Mouse (Mus musculus): Measurements from ENCODE around the gene Notch4. TPM values are rescaled to one million over a fixed set of nuclear protein-coding genes. Genes with fewer than 3 reads are reported as not detected.
"Not testable (repeated sequence)": the region's sequence is repeated elsewhere in the genome, so short reads cannot be mapped to it uniquely, and the experiment has no call there.

Gene Notch4
- 10 to 100 TPM; 29.2 to 39.3 TPM for total RNA-seq (2021)

DNA sequence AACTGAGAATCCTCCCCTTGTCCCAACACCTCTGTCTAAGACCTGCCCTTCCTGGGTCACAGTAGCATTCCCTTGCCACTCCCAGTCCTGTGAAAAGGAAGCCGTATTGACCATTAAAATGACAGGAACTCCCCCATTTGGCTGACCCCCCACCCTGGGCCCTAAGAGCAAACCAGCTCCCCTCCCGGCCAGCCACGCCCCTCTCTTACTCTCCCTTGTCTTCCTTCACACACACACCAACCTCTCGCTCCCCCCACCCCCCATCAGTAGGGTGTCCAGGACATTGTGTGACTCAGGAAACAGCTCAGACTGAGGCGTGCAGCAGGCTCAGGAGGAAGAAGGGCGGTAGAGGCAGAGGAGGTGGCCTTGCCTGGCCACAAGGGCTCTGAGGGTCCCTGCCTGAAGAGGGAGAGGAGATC lies at the start of gene Notch4:
Gene Notch4, plus strand, starts transcription at position 266 of the 419 bp plus-strand sequence.
- peak; percentile 56 for DNase-seq

DNA sequence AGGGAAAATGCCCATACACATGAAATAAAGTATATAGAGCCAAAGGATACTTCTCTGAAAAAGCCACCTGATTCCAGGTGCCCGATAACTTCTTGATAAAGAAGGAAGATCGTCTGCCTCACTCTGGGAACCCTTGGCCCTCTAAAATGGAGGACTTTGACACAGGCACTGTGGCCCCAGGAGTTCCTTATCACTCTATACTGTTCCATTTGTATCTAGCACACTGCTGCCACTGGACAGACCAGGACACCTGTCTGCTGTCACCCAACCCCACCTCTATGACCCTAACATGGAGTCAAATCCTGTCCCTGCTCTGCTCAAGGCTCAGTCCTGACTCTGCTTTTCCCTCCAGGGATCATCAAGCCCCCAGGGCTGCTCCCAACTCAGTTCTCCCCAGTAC lies 47.6 kb upstream of the Notch4 start:
- no peak for DNase-seq

DNA sequence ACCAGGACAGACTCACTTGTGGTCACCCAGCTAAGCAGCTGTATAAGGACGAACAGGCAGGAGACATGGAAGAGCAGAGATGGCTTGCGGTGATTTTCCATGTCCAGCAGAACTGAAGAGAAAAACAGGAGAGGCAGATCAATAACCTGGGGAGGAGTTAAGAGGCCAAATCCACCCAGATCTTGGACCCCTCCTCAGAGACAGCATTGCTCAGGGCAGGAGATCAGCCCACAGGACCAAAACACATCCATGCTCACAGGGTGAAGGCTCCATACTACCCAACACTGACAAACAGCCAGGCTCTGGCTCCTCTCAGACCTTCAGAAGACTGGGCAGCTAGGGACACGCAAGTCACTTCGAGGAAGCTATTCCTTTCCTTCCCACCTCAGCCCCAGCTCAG lies 46.8 kb upstream of the Notch4 start, which contains the start of gene Btnl6:
Gene Btnl6, minus strand, starts transcription at position 101 of the 400 bp plus-strand sequence.
- no peak for DNase-seq

DNA sequence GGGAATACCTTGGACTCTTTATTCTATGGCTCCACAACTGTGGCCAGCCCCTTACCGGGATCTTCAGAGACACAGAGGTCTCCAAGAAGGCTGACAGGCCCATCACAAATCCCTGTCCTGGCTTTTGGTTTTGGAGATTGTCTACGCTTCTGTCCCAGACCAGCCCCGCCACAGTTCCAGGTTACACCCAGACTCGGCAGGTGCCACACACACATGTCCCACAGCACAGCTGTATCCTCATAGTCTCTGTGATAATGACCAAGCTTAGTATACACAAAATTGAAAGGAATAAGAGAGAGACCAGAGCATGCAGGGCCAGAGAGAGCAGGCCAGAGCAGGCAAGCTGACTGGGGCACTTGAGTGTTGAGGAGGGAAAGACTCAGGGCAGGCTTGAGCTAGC lies 46.3 kb upstream of the Notch4 start:
- no peak for DNase-seq

DNA sequence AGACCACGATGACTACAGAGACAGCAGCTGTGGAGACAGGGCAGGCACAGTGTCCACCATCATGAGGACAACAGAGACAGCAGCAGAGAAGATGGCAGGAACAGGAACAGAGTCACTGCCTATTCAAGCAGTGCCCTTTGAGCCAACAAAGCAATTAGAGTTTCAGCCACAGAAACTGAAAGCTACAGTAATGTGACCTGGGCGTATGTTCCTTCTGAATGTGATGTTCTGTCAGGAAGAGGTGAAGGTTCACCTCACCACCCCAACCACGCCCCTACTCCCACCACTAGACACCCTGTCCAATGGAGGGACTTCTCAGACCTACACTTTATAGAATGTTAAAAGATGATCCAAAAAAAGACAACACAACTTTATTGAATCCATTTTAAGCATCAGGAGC lies 45.5 kb upstream of the Notch4 start:
- DNase-seq: not testable (repeated sequence)

DNA sequence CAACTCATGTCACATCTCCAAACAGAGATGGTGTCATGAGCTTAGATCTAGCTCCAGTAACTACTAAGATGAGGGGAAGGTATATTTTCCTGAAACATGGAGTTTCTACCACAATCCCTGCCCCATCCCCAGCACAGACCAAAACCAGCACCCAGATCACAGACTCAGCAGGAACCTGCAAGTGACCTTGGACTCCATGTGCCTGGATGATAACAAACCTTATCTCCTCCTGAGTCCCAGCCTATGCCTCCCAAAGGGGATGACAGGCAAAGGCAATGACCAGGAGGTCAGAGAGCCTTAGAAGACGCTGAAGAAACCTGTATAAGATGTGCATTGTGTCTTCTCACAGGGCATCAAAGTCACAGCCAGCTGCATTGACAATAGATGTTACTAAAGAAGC lies 45.1 kb upstream of the Notch4 start:
- DNase-seq: no peak

DNA sequence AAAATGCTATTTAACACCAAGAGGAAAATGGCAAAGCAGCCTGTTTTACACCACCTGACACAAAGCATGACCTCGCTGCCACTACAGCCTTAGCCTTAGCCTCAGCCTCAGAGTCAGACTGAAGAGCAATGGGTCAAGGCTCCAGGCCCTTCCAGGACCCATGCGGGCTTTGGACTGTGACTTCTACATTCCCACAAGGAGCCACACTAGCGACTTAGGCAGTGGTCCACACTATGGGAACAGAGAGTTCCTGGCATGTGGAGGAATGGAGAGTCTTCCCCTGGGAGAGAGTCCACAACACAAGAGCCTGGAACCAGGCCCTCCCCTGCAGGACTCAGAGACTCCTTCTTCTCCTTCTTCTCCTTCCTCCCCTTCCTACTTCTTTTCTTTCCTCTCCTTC lies 31.4 kb upstream of the Notch4 start:
- DNase-seq: no peak

DNA sequence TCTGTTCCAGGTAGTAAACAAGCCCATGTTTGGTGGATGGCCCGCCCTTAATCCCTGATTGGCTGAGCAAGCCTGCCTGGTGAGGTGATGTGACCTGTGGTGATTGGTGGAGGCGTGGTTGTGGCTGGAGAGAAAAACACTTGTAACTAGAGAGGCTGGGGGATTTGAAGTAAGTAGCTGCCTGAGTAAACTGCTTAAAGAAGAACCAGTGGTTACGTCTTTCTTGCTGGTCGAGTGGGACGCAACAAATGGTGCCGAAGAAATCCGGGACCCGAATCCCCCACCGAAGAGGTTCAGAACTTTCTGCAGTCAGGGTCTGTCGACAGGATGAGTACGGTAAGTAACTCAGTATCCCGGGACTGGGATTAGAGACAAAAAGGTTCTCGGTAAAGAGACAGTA lies 20.5 kb upstream of the Notch4 start:
- not testable (repeated sequence) for DNase-seq

DNA sequence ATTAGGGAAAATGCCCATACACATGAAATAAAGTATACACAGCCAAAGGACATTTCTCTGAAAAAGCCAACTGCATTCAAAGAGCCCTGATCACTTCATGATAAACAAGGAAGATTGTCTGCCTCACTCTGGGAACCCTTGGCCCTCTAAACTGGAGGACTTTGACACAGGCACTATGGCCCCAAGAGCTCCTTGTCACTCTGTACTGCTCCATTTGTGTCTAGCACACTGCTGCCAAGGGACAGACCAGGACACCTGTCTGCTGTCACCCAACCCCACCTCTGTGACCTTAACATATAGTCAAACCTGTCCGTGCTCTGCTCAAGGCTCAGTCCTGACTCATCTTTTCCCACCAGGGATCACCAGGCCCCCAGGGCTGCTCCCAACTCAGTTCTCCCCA lies 17.3 kb upstream of the Notch4 start:
- DNase-seq: no peak

DNA sequence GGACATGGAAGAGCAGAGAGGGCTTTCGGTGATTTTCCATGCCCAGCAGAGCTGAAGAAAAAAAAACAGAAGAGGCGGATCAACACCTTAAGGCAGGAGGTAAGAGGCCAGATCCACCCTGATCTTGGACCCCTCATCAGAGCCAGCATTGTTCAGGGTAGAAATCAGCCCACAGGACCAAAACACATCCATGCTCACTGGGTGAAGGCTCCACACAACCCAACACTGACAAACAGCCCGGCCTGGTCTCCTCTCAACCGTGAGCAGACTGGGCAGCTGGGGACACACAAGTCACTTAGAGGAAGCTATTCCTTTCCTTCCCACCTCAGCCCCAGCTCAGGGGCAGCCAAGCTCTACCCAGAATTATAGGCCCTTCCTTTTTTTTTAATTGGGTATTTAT lies 16.5 kb upstream of the Notch4 start:
- DNase-seq: no peak

DNA sequence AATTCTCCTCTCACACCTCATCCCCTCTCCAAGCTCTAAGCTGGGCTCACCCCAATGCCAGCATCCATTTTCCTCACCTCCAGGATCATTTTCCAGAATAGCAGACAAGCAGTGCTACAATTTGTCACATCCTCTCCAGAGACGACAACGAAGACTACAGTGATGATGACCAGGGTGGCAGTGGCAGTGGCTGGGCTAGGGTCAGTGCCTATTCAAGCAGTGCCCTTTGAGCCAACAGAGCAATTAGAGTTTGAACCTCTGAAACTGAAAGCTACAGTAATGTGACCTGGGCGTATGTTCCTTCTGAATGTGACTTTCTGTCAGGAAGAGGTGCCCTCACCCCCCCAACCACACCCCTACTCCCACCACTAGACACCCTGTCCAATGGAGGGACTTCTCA lies 14.9 kb upstream of the Notch4 start:
- DNase-seq: no peak

DNA sequence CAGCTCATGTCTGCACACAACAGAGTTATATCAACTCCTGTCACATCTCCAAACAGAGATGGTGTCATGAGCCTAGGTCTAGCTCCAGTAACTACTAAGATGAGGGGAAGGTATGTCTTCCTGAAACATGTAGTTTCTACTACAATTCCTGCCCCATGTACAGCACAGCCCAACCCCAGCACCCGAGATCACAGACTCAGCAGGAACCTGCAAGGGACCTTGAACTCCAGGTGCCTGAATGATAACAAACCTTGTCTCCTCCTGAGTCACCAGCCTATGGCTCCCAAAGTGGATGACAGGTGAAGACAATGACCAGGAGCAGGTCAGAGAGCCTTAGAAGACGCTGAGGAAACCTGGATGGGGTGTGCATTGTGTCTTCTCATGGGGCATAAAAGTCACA lies 14.2 kb upstream of the Notch4 start:
- no peak for DNase-seq

DNA sequence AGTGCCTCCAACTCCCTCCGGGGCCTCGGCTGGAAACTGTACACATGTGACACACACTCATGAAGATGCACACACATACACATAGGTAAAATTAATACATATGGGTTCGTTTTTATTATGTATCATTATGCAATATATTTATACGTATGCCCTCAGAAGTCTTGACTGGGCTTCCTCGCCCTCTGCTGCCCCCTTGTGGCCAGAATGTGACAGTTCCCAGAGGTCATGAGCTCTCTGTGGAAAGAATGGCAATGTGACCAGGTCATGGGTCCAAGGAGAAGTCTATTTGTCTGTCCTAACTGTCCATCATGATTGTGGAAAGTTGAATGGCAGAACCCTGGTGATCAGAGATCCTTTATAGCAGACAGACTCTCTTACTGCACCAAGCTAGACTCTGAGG lies 8.6 kb upstream of the Notch4 start:
- DNase-seq: peak; percentile 88

DNA sequence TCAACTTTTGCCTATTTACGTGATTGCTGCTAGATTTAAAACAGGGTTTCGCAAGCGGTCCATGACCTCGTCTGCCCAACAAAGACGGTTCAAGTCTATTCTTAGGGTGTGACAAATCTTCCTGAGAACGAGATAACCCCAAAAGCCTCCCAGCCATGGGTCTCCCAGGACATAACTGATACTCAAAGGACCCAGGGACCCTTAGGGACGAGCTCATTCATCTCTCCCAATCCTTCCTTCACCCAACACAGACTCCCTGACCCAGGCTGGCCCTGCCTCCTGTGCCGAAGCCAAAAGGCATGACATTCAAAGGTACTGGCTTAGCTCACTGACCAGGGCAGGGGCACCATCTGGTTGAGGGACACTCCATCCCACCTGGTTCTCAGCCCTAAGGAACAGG lies 7.7 kb upstream of the Notch4 start:
- no peak for DNase-seq

DNA sequence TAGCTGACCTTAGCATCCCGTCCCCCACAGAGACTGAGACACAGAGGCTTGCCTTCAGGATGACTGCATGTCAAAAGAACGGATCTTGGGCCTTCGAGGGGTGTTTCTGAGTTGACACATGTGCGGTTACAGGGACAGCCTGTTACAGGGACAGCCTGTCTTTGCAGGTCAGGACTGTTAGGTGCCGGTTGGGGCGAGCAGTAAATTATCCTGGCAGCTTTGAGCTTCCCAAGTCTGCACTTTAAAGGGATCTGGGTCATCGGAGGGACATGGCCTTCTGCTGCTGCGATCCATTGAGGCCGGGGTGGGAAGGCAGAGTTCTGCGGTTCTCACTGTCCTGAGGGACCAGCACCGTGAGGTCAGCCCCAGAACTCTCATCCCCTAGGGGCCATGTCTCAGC lies 6.7 kb upstream of the Notch4 start:
- no peak for DNase-seq

DNA sequence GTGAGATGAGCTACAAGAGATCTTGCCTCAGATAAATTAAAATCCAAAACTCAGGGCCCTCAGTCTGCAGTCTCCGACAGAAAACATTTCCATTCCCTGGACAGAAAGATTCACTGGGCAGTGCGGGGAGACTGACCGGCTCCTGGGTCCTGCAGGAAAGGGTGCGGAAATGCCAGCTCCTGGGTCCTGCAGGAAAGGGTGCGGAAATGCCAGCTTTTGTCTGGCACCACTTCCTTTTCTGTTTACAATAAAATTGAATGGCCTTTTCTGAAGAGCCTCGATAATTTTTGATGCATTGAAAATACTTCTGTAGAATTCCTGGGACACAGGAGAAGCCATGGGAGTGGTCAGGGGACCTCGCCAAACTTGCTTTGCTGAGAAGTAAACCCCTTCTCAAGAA lies 5.0 kb upstream of the Notch4 start:
- no peak for DNase-seq

DNA sequence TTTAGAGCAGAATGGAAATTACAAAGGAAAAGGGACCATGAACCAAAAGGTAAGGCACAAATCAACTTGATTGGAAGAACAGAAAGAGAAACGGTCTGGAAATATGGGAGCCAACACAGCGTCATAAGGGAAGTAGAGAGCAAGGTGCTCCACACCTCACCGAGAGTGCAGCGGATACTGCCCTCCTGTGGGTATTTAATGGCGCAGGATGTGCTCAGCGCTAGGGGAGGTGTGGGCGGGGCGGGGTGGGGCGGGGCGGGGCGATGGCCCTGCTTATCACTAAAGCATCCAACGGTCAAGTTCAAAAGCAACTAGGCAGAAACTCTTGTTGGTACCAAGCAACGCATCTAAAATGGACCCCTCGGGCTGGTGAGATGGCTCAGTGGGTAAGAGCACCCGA lies 4.2 kb upstream of the Notch4 start:
- DNase-seq: no peak

DNA sequence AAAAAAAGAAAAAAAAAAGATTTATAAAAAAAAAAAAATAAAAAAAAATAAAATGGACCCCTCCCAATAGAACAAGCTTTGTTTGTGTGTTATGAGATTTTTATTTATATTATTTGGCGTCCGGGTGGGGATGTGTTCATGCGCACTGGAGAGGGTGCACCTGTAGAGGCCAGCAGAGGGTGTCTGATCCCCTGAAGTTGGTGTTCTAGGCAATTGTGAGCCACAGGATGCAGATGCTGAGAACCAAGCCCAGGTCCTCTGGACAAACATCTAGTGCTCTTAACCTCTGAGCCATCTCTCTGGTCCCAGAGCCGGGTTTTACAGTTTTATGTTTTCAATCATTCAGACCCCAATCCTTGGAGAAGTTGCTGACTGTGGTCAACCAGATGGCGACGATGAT lies 3.6 kb upstream of the Notch4 start:
- DNase-seq: no peak

DNA sequence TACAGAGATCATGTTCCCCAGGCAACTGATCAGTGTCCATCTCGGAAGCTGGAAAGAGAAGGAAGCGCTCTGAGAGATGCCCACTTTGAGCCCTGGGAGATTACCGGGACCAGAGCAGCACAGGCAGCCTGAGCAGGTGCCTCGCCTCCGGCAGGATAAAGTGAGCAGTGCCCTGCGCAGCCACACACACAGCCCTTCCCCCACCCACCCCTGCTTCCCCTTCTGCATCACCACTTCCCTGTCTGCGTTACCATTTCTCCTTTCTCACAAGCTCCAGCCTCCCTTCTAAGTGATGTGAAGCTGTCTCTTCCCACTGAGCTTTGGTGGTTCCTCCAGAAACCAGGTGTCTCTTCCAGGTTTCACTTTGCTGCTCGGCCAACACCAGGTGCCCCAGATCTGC lies 2.9 kb upstream of the Notch4 start:
- no peak for DNase-seq

DNA sequence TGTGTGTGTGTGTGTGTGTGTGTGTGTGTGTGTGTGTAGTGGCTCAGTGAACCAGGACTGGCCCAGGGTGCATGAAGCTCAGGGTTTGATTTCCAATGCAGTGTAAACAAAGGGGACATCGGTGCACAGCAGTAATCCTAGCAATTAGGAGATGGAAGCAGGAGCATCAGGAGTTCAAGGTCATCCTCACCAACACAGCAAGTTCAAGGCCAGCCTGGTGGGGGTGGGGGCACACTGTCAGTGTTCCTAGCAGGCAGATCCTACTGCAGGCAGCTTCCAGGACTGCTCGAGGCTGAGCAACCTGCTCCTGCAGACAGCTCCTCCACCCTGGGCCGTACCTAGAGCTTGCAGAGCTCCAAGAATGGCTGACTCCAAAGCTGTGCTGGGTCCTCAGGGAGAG lies 1.5 kb upstream of the Notch4 start:
- DNase-seq: no peak

DNA sequence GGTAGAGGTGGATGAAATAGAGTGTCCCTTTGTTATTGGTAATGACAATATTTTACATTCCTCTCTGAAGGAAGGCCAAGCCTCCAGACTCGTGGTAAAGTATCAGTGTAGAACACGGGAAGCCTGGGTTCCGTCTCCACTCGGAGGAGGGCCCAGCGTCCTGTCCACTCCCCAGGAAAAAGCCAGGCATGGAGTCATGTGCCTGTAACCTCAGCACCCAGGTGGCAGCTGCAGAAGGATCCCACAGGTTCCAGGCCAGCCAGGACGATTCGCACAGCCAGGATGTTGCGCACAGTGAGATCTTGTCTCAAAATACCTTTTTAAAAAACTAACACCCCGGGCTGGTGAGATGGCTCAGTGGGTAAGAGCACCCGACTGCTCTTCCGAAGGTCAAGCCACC lies 714 bp upstream of the Notch4 start:
- no peak for DNase-seq

DNA sequence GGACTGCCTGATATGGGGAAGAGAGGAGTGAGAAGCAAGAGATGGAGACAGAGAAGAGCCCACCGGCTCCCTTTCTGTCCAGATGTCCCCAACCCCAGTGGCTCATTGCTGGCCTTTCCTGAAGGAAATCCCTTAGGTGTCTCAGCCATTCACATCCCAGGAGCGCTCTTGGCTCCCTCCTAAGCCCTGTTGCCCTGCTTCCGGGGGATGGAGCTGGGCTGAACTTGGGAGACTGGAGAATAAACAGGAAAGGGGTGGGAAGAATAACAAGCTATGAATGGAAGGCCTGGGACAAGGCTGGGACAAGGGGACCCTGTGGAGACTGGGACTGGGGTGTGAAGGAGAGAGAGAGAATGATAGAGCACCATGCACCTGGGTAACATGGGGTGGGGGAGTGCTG lies 728 bp downstream of the Notch4 start:
- DNase-seq: peak; percentile 58

DNA sequence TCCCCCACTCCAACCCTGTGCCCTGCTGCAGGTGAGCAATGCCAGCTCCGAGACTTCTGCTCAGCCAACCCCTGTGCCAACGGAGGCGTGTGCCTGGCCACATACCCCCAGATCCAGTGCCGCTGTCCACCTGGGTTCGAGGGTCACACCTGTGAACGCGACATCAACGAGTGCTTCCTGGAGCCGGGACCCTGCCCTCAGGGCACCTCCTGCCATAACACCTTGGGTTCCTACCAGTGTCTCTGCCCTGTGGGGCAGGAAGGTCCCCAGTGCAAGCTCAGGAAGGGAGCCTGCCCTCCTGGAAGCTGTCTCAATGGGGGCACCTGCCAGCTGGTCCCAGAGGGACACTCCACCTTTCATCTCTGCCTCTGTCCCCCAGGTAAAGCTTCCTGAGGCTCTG lies 3.2 kb downstream of the Notch4 start:
- no peak for DNase-seq

DNA sequence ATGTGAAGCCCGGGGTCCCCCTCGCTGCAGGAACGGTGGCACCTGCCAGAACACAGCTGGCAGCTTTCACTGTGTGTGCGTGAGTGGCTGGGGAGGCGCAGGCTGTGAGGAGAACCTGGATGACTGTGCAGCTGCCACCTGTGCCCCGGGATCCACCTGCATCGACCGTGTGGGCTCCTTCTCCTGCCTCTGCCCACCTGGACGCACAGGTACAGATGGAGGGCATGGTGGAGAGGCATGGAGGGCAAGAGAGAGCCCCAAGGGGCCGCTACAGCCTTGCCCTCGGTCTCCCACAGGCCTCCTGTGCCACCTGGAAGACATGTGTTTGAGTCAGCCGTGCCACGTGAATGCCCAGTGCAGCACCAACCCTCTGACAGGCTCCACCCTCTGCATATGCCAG lies 4.4 kb downstream of the Notch4 start:
- DNase-seq: no peak

DNA sequence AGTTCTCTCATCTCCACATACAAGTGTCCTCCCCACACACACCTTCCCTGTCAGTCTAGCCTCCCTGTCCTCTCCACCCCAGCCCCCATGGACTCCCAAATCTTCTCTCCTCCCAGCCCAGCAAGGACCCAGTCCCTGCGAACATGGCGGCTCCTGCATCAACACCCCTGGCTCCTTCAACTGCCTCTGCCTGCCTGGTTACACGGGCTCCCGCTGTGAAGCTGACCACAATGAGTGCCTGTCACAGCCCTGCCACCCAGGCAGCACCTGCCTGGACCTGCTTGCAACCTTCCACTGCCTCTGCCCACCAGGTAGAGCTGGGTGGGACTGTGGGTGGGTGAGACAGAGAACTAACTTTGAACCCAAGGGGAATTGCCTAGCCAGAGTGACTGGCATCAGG lies 5.9 kb downstream of the Notch4 start:
- DNase-seq: no peak

DNA sequence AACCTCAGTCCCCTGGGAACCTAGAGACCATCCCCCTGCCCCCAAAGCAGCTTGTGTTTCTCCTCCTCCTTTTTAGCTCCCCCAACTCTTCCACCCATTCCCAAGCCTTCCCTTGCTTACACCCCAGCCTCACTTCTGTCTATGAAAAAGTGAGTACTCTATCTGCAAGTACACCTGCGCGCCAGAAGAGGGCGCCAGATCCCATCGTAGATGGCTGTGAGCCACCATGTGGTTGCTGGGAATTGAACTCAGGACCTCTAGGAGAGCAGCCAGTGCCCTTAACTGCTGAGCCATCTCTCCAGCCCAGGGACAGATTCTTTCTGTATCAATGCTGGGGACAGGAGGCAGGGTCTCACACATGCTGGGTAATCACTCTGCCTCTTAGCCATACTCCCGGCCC lies 7.8 kb downstream of the Notch4 start:
- DNase-seq: no peak

All from heart, postnatal 4 days (tissue).